Mouse (Mus musculus): ENCODE data around the gene Ccdc124. TPM values are rescaled to one million over a fixed set of nuclear protein-coding genes. Genes with fewer than 3 reads are reported as not detected.

The Ccdc124 gene
- polyA plus RNA-seq, 1 experiment from 2014 or later: 74.1 TPM

DNA sequence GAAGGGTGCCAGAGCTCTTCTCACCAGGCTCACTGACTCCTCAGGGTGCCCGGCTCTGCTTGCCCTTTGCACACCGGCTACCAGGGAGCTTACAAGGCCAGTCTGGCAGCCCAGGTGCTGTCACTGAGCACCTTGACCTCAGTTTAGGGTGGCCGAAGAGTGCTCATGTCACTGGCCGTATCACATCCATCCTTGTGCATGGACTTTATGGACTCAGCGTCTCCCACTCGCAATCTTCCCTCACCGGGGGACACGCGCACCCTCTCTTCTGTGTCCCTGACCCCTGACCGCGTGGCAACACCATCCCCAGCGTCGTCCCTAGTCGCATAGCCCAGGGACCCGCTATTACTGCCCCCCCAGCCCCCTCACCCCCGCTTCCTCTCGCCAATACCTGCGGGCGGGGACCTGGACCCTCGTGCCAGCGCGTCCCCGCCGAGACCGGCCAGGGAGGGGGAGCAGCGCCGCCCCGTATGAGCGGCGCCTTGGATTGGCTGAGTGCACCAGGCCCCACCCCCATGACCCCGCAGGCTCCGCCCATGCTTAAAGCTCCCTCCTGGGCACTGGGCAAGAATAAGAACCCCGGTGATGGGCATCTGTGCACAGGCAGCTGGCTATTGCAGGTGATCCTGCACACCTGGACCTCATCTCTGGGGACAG lies 17.1 kb downstream of the Ccdc124 start:
- DNase-seq (ENCODE audit: low spot score) (peak; percentile 69), ATAC-seq (ENCODE audit: low FRiP score, low TSS enrichment) (peak; percentile 65)
- peaks cover 4% of the 10 kb centered on the region; the same call in 1 of the 2 replicates for H3K4me1 ChIP-seq (replicated peaks; ENCODE audit: control insufficient read depth, insufficient read depth)

DNA sequence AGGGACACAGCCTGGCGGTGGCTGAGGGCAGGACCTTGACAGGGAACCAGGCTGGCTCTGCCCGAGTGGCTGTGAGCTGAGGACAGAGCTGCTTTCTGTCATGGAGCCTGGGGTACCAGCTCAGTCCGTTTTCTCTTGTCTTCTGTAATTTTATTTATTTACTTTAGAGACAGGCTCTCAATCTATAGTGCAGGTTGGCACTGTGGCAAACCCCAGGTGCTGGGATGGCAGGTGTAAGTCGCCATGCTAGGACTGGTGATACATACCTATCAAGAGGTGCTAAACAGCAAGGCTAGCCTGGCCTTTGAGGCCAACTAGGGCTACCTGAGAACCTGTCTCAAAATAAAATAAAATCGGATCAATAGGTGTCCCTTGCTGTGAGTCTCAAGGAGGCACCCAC lies 17.7 kb downstream of the Ccdc124 start:
- Histone ChIP-seq H3K4me3 (ENCODE audit: low read depth, low read length) (no peak overlapping the region), H3K4me1 (replicated peaks; ENCODE audit: control insufficient read depth, insufficient read depth) (peaks cover 4% of the 10 kb centered on the region; the same call in 1 of the 2 replicates), H3K36me3 (ENCODE audit: control insufficient read depth, insufficient read depth, low read length) (no peaks in the 10 kb centered on the region), H3K9ac (ENCODE audit: low read length) (no peak overlapping the region), H3K4me2 (replicated peaks; ENCODE audit: low read depth) (no peak overlapping the region), H3K9me3 (ENCODE audit: control insufficient read depth, low read length) (no peaks in the 10 kb centered on the region), H3K27me3 (ENCODE audit: control insufficient read depth, insufficient read depth, low read length) (no peaks in the 10 kb centered on the region), H3K27ac (replicated peaks) (no peak overlapping the region)
- WGBS: 71% methylated on average over 5 of the region's 5 CpGs
- ATAC-seq (ENCODE audit: low FRiP score, low TSS enrichment): no peak
- TF ChIP-seq EP300 (optimal IDR thresholded peaks at IDR 0.05) (no peak), CTCF (IDR thresholded peaks at IDR 0.05; ENCODE audit: low read depth) (no peak)
- no peak for DNase-seq (ENCODE audit: low spot score)

More for the DNA sequence above, 17.1 kb downstream of the Ccdc124 start:
- 8% methylated on average over 24 of the region's 33 CpGs for WGBS
- Histone ChIP-seq H3K4me3 (ENCODE audit: low read depth, low read length) (peak overlapping the region; percentile 46), H3K9ac (ENCODE audit: low read length) (peak overlapping the region; percentile 59), H3K27me3 (ENCODE audit: control insufficient read depth, insufficient read depth, low read length) (no peaks in the 10 kb centered on the region), H3K36me3 (ENCODE audit: control insufficient read depth, insufficient read depth, low read length) (no peaks in the 10 kb centered on the region), H3K9me3 (ENCODE audit: control insufficient read depth, low read length) (no peaks in the 10 kb centered on the region), H3K4me2 (replicated peaks; ENCODE audit: low read depth) (peak overlapping the region; percentile 80), H3K27ac (replicated peaks) (no peak overlapping the region)
- TF ChIP-seq EP300 (optimal IDR thresholded peaks at IDR 0.05) (no peak), CTCF (IDR thresholded peaks at IDR 0.05; ENCODE audit: low read depth) (no peak)

DNA sequence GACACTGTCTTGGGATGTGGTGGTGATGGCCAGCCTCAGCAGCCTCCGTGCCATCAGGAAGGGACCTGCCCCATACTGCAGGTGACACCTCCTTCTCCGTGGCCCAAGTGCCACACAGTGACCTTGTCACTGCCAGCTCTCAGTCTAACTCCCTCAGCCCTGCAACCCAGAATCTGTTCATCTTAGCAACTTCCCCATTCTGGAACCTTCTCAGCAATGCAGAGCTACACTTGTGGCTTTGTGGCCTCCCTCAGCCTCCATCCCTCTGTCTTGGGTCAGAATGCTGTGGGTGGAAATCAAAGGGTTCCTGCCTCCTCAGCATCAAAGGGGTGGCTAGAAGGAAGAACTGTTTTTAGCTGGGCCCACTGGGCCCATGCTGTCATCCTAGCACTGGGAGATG lies 19.9 kb downstream of the Ccdc124 start:
- ATAC-seq (ENCODE audit: low FRiP score, low TSS enrichment): no peak
- 88% methylated on average over 2 of the region's 2 CpGs for WGBS
- H3K4me1 ChIP-seq (replicated peaks; ENCODE audit: control insufficient read depth, insufficient read depth): peaks cover 4% of the 10 kb centered on the region; the same call in 1 of the 2 replicates

DNA sequence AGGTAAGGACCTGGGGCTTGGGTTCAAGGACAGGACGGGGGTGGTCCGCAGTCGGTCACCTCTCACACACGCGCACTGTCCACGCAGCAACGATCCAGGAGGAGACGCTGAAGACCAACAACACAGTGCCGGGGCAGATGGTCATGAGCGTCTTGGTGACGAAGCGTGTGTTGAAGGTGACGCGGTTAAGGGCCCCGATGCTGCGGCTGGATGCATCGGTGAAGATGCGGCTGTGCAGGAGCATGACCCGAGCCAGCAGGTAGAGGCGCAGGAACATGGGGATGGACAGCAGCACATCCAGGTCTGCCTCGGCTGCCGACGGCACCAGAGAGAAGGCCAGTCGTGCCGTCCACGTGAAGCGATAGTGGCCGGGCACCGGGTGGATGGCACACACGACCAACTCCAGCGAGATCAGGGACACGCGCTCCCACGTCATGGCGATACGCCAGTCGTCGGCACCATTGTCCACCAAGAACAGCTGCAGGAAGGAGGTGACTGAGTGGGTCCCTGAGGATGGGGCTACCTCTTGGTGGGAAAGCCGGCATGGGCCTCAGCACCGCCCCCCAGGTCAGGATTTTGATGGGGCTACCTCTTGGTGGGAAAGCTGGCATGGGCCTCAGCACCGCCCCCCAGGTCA lies 21.0 kb downstream of the Ccdc124 start:
- H3K36me3 ChIP-seq (ENCODE audit: control insufficient read depth, insufficient read depth, low read length): no peaks in the 10 kb centered on the region
- DNase-seq (ENCODE audit: low spot score): no peak
- H3K4me3 ChIP-seq (ENCODE audit: low read depth, low read length): no peak overlapping the region
- no peaks in the 10 kb centered on the region for H3K27me3 ChIP-seq (ENCODE audit: control insufficient read depth, insufficient read depth, low read length)
- H3K4me1 ChIP-seq (replicated peaks; ENCODE audit: control insufficient read depth, insufficient read depth): peaks cover 4% of the 10 kb centered on the region; the same call in 1 of the 2 replicates
- 90% methylated on average over 41 of the region's 41 CpGs for WGBS
- TF ChIP-seq EP300 (optimal IDR thresholded peaks at IDR 0.05): no peak
- TF ChIP-seq CTCF (IDR thresholded peaks at IDR 0.05; ENCODE audit: low read depth): no peak
- no peak overlapping the region for H3K4me2 ChIP-seq (replicated peaks; ENCODE audit: low read depth)
- no peak for ATAC-seq (ENCODE audit: low FRiP score, low TSS enrichment)
- no peak overlapping the region for H3K9ac ChIP-seq (ENCODE audit: low read length)
- H3K27ac ChIP-seq (replicated peaks): no peak overlapping the region
- H3K9me3 ChIP-seq (ENCODE audit: control insufficient read depth, low read length): no peaks in the 10 kb centered on the region

More for the DNA sequence above, 19.9 kb downstream of the Ccdc124 start:
- H3K36me3 ChIP-seq (ENCODE audit: control insufficient read depth, insufficient read depth, low read length): no peaks in the 10 kb centered on the region
- DNase-seq (ENCODE audit: low spot score): no peak
- no peaks in the 10 kb centered on the region for H3K27me3 ChIP-seq (ENCODE audit: control insufficient read depth, insufficient read depth, low read length)
- H3K27ac ChIP-seq (replicated peaks): no peak overlapping the region
- no peak overlapping the region for H3K4me3 ChIP-seq (ENCODE audit: low read depth, low read length)
- H3K9ac ChIP-seq (ENCODE audit: low read length): no peak overlapping the region
- no peak overlapping the region for H3K4me2 ChIP-seq (replicated peaks; ENCODE audit: low read depth)
- no peak for TF ChIP-seq EP300 (optimal IDR thresholded peaks at IDR 0.05)
- TF ChIP-seq CTCF (IDR thresholded peaks at IDR 0.05; ENCODE audit: low read depth): no peak
- no peaks in the 10 kb centered on the region for H3K9me3 ChIP-seq (ENCODE audit: control insufficient read depth, low read length)

DNA sequence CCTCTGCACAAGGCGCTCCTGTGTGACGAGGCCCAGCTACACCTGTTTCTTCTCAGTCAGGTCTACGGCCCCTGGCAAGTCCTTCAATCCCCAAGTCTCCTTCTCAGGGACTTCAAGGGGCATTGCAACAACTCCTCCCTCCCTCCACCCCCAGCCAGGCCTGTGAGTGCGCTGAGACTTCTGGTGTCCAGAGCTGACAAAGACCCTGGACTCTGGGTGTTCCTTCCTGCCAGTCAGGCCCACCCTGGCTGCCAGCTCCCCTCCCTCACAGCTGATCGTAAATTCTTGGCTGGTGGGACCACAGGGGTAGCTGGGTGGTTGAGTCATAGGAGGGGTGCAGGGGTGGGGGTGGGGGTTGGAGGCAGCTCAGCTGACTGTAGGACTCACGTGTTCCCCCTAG lies 21.9 kb downstream of the Ccdc124 start:
- Histone ChIP-seq H3K4me3 (ENCODE audit: low read depth, low read length) (no peak overlapping the region), H3K27me3 (ENCODE audit: control insufficient read depth, insufficient read depth, low read length) (no peaks in the 10 kb centered on the region), H3K4me2 (replicated peaks; ENCODE audit: low read depth) (no peak overlapping the region), H3K27ac (replicated peaks) (no peak overlapping the region), H3K9me3 (ENCODE audit: control insufficient read depth, low read length) (no peaks in the 10 kb centered on the region), H3K4me1 (replicated peaks; ENCODE audit: control insufficient read depth, insufficient read depth) (no peaks in the 10 kb centered on the region; the same call in 1 of the 2 replicates), H3K9ac (ENCODE audit: low read length) (peak overlapping the region; percentile 27; the same call in 1 of the 2 replicates), H3K36me3 (ENCODE audit: control insufficient read depth, insufficient read depth, low read length) (no peaks in the 10 kb centered on the region)
- TF ChIP-seq EP300 (optimal IDR thresholded peaks at IDR 0.05) (no peak), CTCF (IDR thresholded peaks at IDR 0.05; ENCODE audit: low read depth) (no peak)
- ATAC-seq (ENCODE audit: low FRiP score, low TSS enrichment) (no peak), DNase-seq (ENCODE audit: low spot score) (no peak)
- 49% methylated on average over 6 of the region's 6 CpGs for WGBS

DNA sequence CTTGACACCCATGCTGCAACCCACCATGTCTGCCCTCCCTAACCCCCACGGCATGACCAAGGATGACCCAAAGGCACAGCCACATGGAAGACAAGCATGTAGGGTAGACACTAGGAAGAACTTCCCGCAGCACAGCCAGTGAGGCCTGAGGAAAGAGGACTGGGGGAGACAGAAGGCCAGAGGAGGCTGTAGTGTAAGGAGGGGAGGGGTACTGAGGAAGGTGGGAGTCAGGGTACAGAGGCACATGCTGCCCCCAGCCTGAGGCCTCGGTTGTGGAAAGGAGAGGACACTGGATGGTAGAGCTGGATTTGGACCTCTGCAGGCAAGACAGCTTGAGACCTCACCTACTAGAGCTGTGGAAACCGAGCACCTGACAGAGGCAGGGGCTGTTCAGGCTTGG lies 22.8 kb downstream of the Ccdc124 start:
- no peaks in the 10 kb centered on the region for H3K4me1 ChIP-seq (replicated peaks; ENCODE audit: control insufficient read depth, insufficient read depth)
- no peaks in the 10 kb centered on the region for H3K27me3 ChIP-seq (ENCODE audit: control insufficient read depth, insufficient read depth, low read length)
- no peak for DNase-seq (ENCODE audit: low spot score)
- TF ChIP-seq CTCF (IDR thresholded peaks at IDR 0.05; ENCODE audit: low read depth): no peak
- no peak for TF ChIP-seq EP300 (optimal IDR thresholded peaks at IDR 0.05)
- no peak overlapping the region for H3K27ac ChIP-seq (replicated peaks)
- 83% methylated on average over 4 of the region's 4 CpGs for WGBS
- no peak overlapping the region for H3K4me2 ChIP-seq (replicated peaks; ENCODE audit: low read depth)
- no peak for ATAC-seq (ENCODE audit: low FRiP score, low TSS enrichment)
- no peak overlapping the region for H3K4me3 ChIP-seq (ENCODE audit: low read depth, low read length)
- no peaks in the 10 kb centered on the region for H3K9me3 ChIP-seq (ENCODE audit: control insufficient read depth, low read length)
- no peak overlapping the region for H3K9ac ChIP-seq (ENCODE audit: low read length)
- H3K36me3 ChIP-seq (ENCODE audit: control insufficient read depth, insufficient read depth, low read length): no peaks in the 10 kb centered on the region

Data from stomach, postnatal 0 days (tissue).